Mouse (Mus musculus) hindbrain, embryonic 11.5 days (tissue): Measurements from ENCODE around the gene Cdk16. TPM values are rescaled to one million over a fixed set of nuclear protein-coding genes. Genes with fewer than 3 reads are reported as not detected.

Experiments
- ATAC-seq: fragments of 200-750 bp; cut with Nextera tagmentation; 2 replicates; pipeline ENCODE4 v1.8.0; 2017; ENCODE audit warnings: mild to moderate bottlenecking, moderate TSS enrichment, moderate library complexity; ENCODE audit not compliant: low FRiP score
- DNase-seq: peaks from one replicate; pipeline ENCODE4 v3.0.0-alpha.2; 2015; ENCODE audit warnings: low spot score
- H3K27ac ChIP-seq: fragments of 300-500 bp; sonication (generic); 2 replicates; pipeline ENCODE4 v1.5.1; 2014; ENCODE audit warnings: mild to moderate bottlenecking, low read depth, low read length
- H3K27me3 ChIP-seq: fragments of 300-500 bp; sonication (generic); 2 replicates; pipeline ENCODE4 v1.6.1; 2014; ENCODE audit warnings: mild to moderate bottlenecking, low read length, moderate library complexity, mixed read lengths; ENCODE audit not compliant: control insufficient read depth, insufficient read depth
- H3K36me3 ChIP-seq: fragments of 300-500 bp; sonication (generic); 2 replicates; pipeline ENCODE4 v1.6.1; 2014; ENCODE audit warnings: mild to moderate bottlenecking, low read length, moderate library complexity, mixed read lengths; ENCODE audit not compliant: control insufficient read depth, insufficient read depth
- H3K4me1 ChIP-seq: fragments of 300-500 bp; sonication (generic); replicated peaks from 2 replicates; pipeline ENCODE4 v1.6.1; 2014; ENCODE audit warnings: low read length, mixed read lengths; ENCODE audit not compliant: control insufficient read depth, insufficient read depth
- H3K4me2 ChIP-seq: fragments of 300-500 bp; sonication (generic); replicated peaks from 2 replicates; pipeline ENCODE4 v1.6.1; 2014; ENCODE audit warnings: mild to moderate bottlenecking, low read depth, low read length
- H3K4me3 ChIP-seq: fragments of 300-500 bp; sonication (generic); 2 replicates; pipeline ENCODE4 v1.5.1; 2014; ENCODE audit warnings: low read depth, low read length
- H3K9ac ChIP-seq: fragments of 300-500 bp; sonication (generic); 2 replicates; pipeline ENCODE4 v1.6.1; 2014; ENCODE audit warnings: low read depth, low read length
- H3K9me3 ChIP-seq: fragments of 300-500 bp; sonication (generic); 2 replicates; pipeline ENCODE4 v1.6.1; 2016; ENCODE audit warnings: low read length; ENCODE audit not compliant: control insufficient read depth
- WGBS: fragments of 180-500 bp; shearing (Covaris S2); extraction: QIAGEN DNeasy Blood & Tissue Kit; methylation state at CpG from one replicate; pipeline ENCODE4 v1.1.7; 2014; 5-methylcytosine and 5-hydroxymethylcytosine counted together
- polyA plus RNA-seq: library from polyadenylated mRNA; unstranded; fragments of >200 nt; fragmentation: Nextera tagmentation; extraction: Ambion mirVana; gene quantifications from 2 replicates; pipeline ENCODE4 v1.2.1, GENCODE M21; 2014

Gene Cdk16
- polyA plus RNA-seq, 1 experiment from 2014 or later: 94.6 TPM

DNA sequence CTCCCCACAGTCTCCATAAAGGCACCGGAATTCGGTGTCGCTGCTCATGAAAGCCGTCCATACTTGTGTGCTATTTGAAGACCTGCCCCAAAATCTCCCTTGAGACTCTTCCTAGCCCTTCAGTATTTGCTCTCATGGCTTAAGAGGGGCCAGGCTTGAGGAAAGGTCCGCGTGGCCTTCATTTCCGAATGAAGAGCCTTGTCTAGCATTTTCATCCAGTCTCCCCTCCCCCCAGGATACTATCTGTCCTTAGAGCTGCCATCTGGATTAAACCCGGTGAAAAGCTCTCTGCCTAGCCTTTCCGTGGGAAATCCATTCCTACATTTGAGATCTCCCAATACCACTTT lies 24.3 kb upstream of the Cdk16 start:
- Histone ChIP-seq H3K9me3 (no peaks in the 10 kb centered on the region), H3K27ac (no peak overlapping the region), H3K36me3 (no peaks in the 10 kb centered on the region), H3K9ac (peak overlapping the region; percentile 73), H3K27me3 (no peaks in the 10 kb centered on the region), H3K4me3 (peak overlapping the region; percentile 60), H3K4me2 (peak overlapping the region; percentile 49), H3K4me1 (no peaks in the 10 kb centered on the region)
- ATAC-seq: 0 out of 2 replicates have a peak, but pooled peaks have one; percentile 11
- DNase-seq: no peak
- 13% methylated on average over 9 of the region's 9 CpGs for WGBS

DNA sequence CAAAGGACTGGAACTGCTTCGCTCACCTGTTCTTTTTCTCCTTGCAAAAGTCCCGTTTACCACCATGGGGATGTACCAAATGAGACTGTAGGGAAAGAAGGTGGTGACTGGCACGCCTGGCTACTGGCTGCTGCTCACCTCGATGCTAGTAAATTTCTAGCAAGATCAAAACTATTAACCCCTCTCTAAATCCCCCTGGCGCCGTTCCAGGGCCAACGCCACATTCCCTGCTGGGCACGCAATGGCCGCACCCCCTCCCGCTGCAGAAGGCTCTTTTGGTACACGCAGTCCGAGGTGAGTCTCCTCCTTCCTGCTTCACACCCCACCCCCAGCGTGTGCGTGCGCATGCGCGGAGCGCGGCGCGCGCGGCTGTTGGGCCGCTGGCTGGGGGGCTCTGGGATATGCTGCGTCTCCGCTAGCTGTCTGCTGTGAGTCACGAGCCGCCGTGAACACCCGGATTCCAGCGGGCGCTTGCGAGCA lies 354 bp downstream of the Cdk16 start:
- H3K4me2 ChIP-seq: peak overlapping the region; percentile 53
- peak; percentile 96 for ATAC-seq
- peak overlapping the region; percentile 62 for H3K4me3 ChIP-seq
- H3K36me3 ChIP-seq: no peaks in the 10 kb centered on the region
- H3K27ac ChIP-seq: peak overlapping the region; percentile 96
- peak; percentile 85 for DNase-seq
- H3K27me3 ChIP-seq: no peaks in the 10 kb centered on the region
- no peaks in the 10 kb centered on the region for H3K9me3 ChIP-seq
- H3K4me1 ChIP-seq: no peaks in the 10 kb centered on the region
- peak overlapping the region; percentile 77 for H3K9ac ChIP-seq
- WGBS: 14% methylated on average over 31 of the region's 33 CpGs

- Histone ChIP-seq H3K4me3 (peak overlapping the region; percentile 62), H3K27ac (peak overlapping the region; percentile 96), H3K4me2 (peak overlapping the region; percentile 53), H3K9me3 (no peaks in the 10 kb centered on the region), H3K36me3 (no peaks in the 10 kb centered on the region), H3K4me1 (no peaks in the 10 kb centered on the region), H3K9ac (peak overlapping the region; percentile 77), H3K27me3 (no peaks in the 10 kb centered on the region)
- DNase-seq (peak; percentile 73), ATAC-seq (peak; percentile 73)
- WGBS: 21% methylated on average over 26 of the region's 35 CpGs
Measured at GRCm38 (mm10) chrX:20688615-20689014, 861 bp downstream of the Cdk16 start.

DNA sequence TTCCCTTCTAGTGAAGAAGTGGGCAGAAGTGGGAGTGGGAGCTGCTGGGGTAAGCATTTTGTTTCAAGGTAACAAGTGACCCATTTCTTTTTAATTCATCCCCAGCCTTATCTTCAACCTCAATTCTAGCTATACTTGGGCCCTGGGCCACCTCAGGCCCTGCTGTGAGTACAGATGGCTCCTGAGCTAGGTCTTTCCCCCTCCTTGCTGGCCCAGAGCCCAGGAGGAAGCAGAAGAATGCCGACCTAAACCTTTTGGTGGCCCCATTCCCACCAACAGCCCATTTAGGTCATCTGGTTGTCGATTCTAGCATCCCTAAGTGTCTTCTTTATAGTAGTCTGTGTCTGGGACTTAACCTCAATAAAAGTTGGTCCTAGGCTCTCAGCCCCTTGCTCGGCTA lies 3.8 kb downstream of the Cdk16 start:
- DNase-seq: no peak
- Histone ChIP-seq H3K27me3 (no peaks in the 10 kb centered on the region), H3K9me3 (no peaks in the 10 kb centered on the region), H3K27ac (no peak overlapping the region), H3K36me3 (no peaks in the 10 kb centered on the region), H3K4me1 (no peaks in the 10 kb centered on the region), H3K4me3 (no peak overlapping the region), H3K9ac (no peak overlapping the region), H3K4me2 (no peak overlapping the region)
- no peak for ATAC-seq
- 78% methylated on average over 3 of the region's 3 CpGs for WGBS

DNA sequence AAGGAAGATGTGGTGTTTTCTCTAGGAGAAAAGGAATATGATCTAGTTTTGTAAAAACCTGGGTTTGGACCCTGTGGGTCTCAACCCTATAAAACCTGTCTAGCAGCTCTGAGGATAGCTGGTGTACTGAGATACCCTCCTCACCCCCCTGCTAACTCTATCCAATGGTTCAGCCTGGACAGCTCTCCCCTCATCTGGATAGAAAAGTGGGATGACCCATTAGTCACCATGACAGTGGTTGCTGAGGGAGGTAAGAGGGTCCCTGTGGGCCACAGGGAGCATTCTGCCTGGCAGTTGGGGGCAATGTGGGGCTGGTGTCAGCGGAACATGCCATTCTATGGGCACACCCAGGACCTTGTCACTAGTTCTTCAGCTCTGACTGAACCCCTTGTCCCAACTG lies 4.9 kb downstream of the Cdk16 start:
- no peak overlapping the region for H3K4me2 ChIP-seq
- no peak for ATAC-seq
- no peaks in the 10 kb centered on the region for H3K27me3 ChIP-seq
- H3K27ac ChIP-seq: no peak overlapping the region
- no peak overlapping the region for H3K4me3 ChIP-seq
- 86% methylated on average over 1 of the region's 1 CpGs for WGBS
- no peak for DNase-seq
- 0 out of 2 replicates have a peak, but pooled peaks cover 2% of the 10 kb centered on the region for H3K36me3 ChIP-seq
- no peak overlapping the region for H3K9ac ChIP-seq
- H3K4me1 ChIP-seq: no peaks in the 10 kb centered on the region
- no peaks in the 10 kb centered on the region for H3K9me3 ChIP-seq

- WGBS: 81% methylated on average over 4 of the region's 4 CpGs
- ATAC-seq (no peak), DNase-seq (no peak)
- H3K9ac ChIP-seq: no peak overlapping the region
- no peak overlapping the region for H3K4me3 ChIP-seq
- no peaks in the 10 kb centered on the region for H3K27me3 ChIP-seq
- H3K4me2 ChIP-seq: no peak overlapping the region
- H3K36me3 ChIP-seq: 0 out of 2 replicates have a peak, but pooled peaks cover 2% of the 10 kb centered on the region
- H3K4me1 ChIP-seq: no peaks in the 10 kb centered on the region
- no peaks in the 10 kb centered on the region for H3K9me3 ChIP-seq
- H3K27ac ChIP-seq: no peak overlapping the region
Measured at GRCm38 (mm10) chrX:20695842-20696241, 8.1 kb downstream of the Cdk16 start.

DNA sequence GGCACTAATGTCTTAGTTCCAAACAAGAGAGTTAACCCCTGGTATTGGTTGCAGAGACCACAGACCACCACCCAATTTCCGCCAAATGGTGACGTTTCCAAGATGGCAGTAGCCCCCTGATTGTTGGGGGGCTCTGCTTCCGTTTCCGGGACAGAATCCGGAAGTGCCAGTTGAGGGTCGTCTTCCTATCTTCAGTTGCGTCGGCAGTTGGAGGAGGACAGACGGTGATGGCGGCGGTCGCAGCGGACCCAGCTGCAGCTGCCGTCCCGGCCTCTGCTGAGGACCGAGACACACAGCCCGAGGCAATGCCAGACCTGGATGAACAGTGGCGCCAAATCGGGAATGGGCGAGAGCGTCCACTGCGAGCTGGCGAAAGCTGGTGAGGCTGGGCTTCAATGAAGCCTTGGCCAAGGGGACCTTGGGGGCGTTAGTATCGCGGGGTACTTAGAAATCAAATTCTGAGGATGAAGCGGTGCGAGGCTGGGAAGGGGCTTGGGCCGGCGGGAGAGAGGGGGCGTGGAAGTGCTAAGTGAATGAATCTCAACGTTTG lies 16.1 kb downstream of the Cdk16 start, which contains the start of gene Usp11:
Gene Usp11, plus strand, starts transcription at position 166 of the 550 bp plus-strand sequence.
- whole genome bisulfite sequencing: 16% methylated on average over 32 of the region's 32 CpGs
- Histone ChIP-seq H3K9ac (peak within 1 kb of the TSS; percentile 74), H3K4me2 (peak within 1 kb of the TSS; percentile 31), H3K4me1 (no peaks in the 10 kb centered on the region), H3K9me3 (no peaks in the 10 kb centered on the region), H3K4me3 (peak within 1 kb of the TSS; percentile 57), H3K27ac (peak within 1 kb of the TSS; percentile 88), H3K36me3 (no peaks in the 10 kb centered on the region), H3K27me3 (no peaks in the 10 kb centered on the region)
- ATAC-seq (peak; percentile 77), DNase-seq (peak; percentile 75)

- H3K4me1 ChIP-seq: no peaks in the 10 kb centered on the region
- peak overlapping the region; percentile 57 for H3K4me3 ChIP-seq
- H3K27me3 ChIP-seq: no peaks in the 10 kb centered on the region
- no peaks in the 10 kb centered on the region for H3K36me3 ChIP-seq
- 25% methylated on average over 30 of the region's 32 CpGs for WGBS
- peak; percentile 76 for DNase-seq
- peak overlapping the region; percentile 88 for H3K27ac ChIP-seq
- peak overlapping the region; percentile 74 for H3K9ac ChIP-seq
- H3K4me2 ChIP-seq: peak overlapping the region; percentile 31
- no peaks in the 10 kb centered on the region for H3K9me3 ChIP-seq
- ATAC-seq: peak; percentile 96
Measured at GRCm38 (mm10) chrX:20704295-20705082, 16.7 kb downstream of the Cdk16 start.

DNA sequence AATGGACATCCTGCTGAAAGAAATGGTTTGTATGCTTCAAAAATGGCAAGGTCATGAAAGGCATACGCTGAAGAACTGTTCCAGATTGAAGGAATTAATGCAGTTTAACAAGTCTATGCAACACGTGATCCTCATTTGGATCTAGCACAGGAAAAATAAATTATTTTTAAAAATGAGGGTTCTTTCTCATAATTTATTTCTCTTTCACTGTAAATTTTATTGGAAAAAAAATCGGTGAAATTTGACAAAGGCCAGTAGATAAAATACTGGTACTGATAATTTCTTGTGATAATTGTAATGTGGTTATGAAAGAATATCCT lies 17.3 kb downstream of the Cdk16 start:
- Histone ChIP-seq H3K9me3 (no peaks in the 10 kb centered on the region), H3K27ac (no peak overlapping the region), H3K4me2 (no peak overlapping the region), H3K36me3 (no peaks in the 10 kb centered on the region), H3K4me1 (no peaks in the 10 kb centered on the region), H3K27me3 (no peaks in the 10 kb centered on the region), H3K9ac (no peak overlapping the region), H3K4me3 (peak overlapping the region; percentile 57)
- ATAC-seq: no peak
- 40% methylated on average over 3 of the region's 3 CpGs for WGBS
- DNase-seq: no peak
